Comparison of ENCODE assay signal across 20 mouse cellular contexts in the genomic region with DNA sequence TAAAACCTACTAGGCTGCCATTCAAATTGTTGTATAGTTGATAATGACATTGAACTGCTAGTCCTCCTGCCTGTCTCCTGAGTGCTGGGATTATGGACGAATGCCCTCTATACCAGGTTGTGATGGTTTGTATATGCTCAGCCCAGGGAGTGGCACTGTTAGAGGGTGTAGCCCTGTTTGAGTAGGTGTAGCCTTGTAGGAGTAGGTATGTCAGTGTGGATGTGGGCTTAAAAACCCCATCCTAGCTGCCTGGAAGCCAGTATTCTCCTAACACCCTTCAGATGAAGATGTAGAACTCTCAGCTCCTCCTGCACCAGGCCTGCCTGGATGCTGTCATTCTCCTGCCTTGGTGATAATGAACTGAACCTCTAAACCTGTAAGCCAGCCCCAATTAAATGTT. TPM values are rescaled to one million over a fixed set of nuclear protein-coding genes. Genes with fewer than 3 reads are reported as not detected.
"Had no signal": no experiment of that assay in that cellular context is flagged by ENCODE, and none has a peak within 500 bp of the region (broad histone marks: within the 10 kb centered on the region; RNA-seq: fewer than 3 reads in every experiment).

TSS of gene Atp10b (plus strand) at position 301 of the 400 bp plus-strand sequence.

- H3K4me3 ChIP-seq: liver, embryonic 13.5 days; liver, embryonic 15.5 days; midbrain, embryonic 10.5 days; midbrain, embryonic 12.5 days; myocyte; neural tube, embryonic 13.5 days; neural tube, embryonic 15.5 days had no signal

- H3K9me3 ChIP-seq: liver, embryonic 13.5 days; liver, embryonic 15.5 days; midbrain, embryonic 10.5 days; midbrain, embryonic 12.5 days; neural tube, embryonic 13.5 days; neural tube, embryonic 15.5 days had no signal

- H3K27ac ChIP-seq: liver, embryonic 13.5 days; liver, embryonic 15.5 days; midbrain, embryonic 10.5 days; midbrain, embryonic 12.5 days; neural tube, embryonic 13.5 days; neural tube, embryonic 15.5 days had no signal

- H3K4me1 ChIP-seq: liver, embryonic 13.5 days; liver, embryonic 15.5 days; midbrain, embryonic 10.5 days; midbrain, embryonic 12.5 days; neural tube, embryonic 13.5 days; neural tube, embryonic 15.5 days had no signal

- H3K36me3 ChIP-seq: liver, embryonic 13.5 days; liver, embryonic 15.5 days; midbrain, embryonic 10.5 days; midbrain, embryonic 12.5 days; neural tube, embryonic 13.5 days; neural tube, embryonic 15.5 days had no signal

- H3K9ac ChIP-seq: liver, embryonic 13.5 days; liver, embryonic 15.5 days; liver, postnatal 0 days; lung, embryonic 14.5 days; midbrain, embryonic 12.5 days; neural tube, embryonic 13.5 days; neural tube, embryonic 15.5 days had no signal

- ATAC-seq: liver, postnatal 0 days; midbrain, embryonic 16.5 days had no signal

- DNase-seq: liver, embryonic 13.5 days; liver, postnatal 0 days; lung, embryonic 14.5 days; lung, postnatal 10 days; lung, postnatal 4 days; midbrain, embryonic 14.5 days; right cerebral cortex, postnatal 14 days; spleen, adult 18-20 months; thymus, adult 18-20 months; thymus, postnatal 14 days; thymus, postnatal 36 days had no signal

- H3K27me3 ChIP-seq: liver, embryonic 13.5 days; liver, embryonic 15.5 days; midbrain, embryonic 12.5 days; neural tube, embryonic 13.5 days; neural tube, embryonic 15.5 days had no signal

- H3K4me2 ChIP-seq: liver, embryonic 13.5 days; liver, embryonic 15.5 days; lung, embryonic 14.5 days; midbrain, embryonic 12.5 days; neural tube, embryonic 13.5 days; neural tube, embryonic 15.5 days had no signal

RNA-seq across cellular contexts. Expression of gene Atp10b, which starts in this region (rescaled TPM):
- total RNA-seq: megakaryocyte, adult 5-6 weeks; megakaryocyte-erythroid progenitor cell, adult 5-6 weeks had no signal
- polyA plus RNA-seq: liver, embryonic 13.5 days; liver, postnatal 0 days had no signal
